Mouse (Mus musculus): Measurements from ENCODE around the gene Fabp1.

DNA sequence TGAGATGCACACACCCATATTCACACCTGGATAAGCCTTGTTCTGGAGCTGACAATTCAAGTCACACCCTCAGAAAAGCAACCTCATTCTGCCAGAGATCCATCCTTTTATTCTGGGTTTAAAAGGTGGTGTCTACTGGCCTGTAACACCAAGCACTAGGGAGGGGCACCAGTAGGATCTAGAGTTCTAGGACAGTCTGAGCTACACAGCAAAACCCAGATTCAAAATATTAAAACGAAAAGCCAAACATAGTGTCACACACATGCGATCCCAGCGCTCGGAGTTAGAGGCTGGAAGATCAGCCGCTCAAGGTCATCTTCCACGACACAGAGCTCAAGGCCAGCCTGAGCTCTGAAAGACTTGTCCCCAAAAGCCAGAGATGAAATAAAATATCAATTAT lies 54.8 kb downstream of the Fabp1 start:
- no peak for TF ChIP-seq POLR2A (IDR thresholded peaks at IDR 0.05; ENCODE audit: insufficient read depth, low read depth, low read length)
- no peak for TF ChIP-seq EP300 (IDR thresholded peaks at IDR 0.05; ENCODE audit: insufficient read depth, low read depth, low read length)
- no peak for TF ChIP-seq CTCF (IDR thresholded peaks at IDR 0.05)

All from heart, adult 2 months (tissue).